Mouse (Mus musculus) leukemia stem cell, adult 10-12 weeks (primary cell): ENCODE data around the gene Hsd17b3. TPM values are rescaled to one million over a fixed set of nuclear protein-coding genes. Genes with fewer than 3 reads are reported as not detected.

ENCODE experiments used
- polyA plus RNA-seq: library from polyadenylated mRNA; stranded (reverse); fragments of >175 nt; gene quantifications from 2 replicates; pipeline ENCODE4 v1.2.3, GENCODE M21; 2012; ENCODE audit warnings: low replicate concordance

Gene Hsd17b3
- not detected in 2 replicates for polyA plus RNA-seq

GRCm38 (mm10) chr13:64089130-64089529 is at the start of gene Hsd17b3:
Gene Hsd17b3 (minus strand): TSS chr13:64089230.

GRCm38 (mm10) chr13:64128858-64129615 is 40.0 kb upstream of the Hsd17b3 start, which contains the start of gene Slc35d2:
Gene Slc35d2 (minus strand): TSS chr13:64129368.

Other genes with a start within 250 kb of the Hsd17b3 start
- gene Slc35d2, start 40.1 kb upstream of the Hsd17b3 start, polyA plus RNA-seq = 7.3 and 10.8 TPM in 2 replicates
- 9.4 and 13.5 TPM in 2 replicates for gene Zfp367, start 64.0 kb upstream of the Hsd17b3 start, polyA plus RNA-seq
- 20.2 and 85.4 TPM in 2 replicates for gene Habp4, start 72.6 kb upstream of the Hsd17b3 start, polyA plus RNA-seq
- 0.25 and 0.71 TPM in 2 replicates for gene Cdc14b, start 186.1 kb upstream of the Hsd17b3 start, polyA plus RNA-seq
- 1.2 and 1.8 TPM in 2 replicates for gene Aaed1, start 223.5 kb upstream of the Hsd17b3 start, polyA plus RNA-seq